Mouse (Mus musculus) cortical plate, adult 2 months (tissue): ENCODE results near the gene Ctf2.

Experiments
- CTCF ChIP-seq: fragments of 200-500 bp; IDR thresholded peaks from 2 replicates; pipeline ENCODE4 v1.5.1; 2011; ENCODE audit warnings: mild to moderate bottlenecking, control low read depth, low read length; ENCODE audit not compliant: insufficient read depth; ENCODE audit errors: extremely low read depth
- POLR2A ChIP-seq: fragments of 200-500 bp; IDR thresholded peaks from 2 replicates; pipeline ENCODE4 v1.6.1; 2011; ENCODE audit warnings: mild to moderate bottlenecking, low read length, control low read depth; ENCODE audit not compliant: insufficient read depth; ENCODE audit errors: extremely low read depth

DNA sequence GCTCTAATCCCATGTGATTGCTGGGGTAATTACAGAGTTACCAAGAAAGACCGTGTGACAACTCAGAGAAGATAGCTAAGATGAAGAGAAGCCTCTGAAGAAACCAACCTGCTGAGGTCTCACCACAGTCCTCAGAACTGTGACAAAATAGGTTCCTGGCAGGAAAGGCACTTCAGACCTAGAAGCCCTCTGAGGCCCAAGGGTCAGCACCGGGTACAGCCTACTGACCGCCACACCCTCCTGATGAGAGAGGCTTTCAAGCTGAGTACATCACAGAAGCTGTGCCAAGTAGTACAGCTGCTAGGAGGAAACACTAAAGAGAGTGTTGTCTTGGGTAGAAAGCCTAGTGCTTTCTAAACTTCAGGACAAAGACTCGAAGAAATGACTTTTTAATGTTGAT, 59.2 kb downstream of the Ctf2 start:
- TF ChIP-seq POLR2A = no peak
- no peak for TF ChIP-seq CTCF
